ENCODE assay signal across 8 mouse cellular contexts in the genomic region with DNA sequence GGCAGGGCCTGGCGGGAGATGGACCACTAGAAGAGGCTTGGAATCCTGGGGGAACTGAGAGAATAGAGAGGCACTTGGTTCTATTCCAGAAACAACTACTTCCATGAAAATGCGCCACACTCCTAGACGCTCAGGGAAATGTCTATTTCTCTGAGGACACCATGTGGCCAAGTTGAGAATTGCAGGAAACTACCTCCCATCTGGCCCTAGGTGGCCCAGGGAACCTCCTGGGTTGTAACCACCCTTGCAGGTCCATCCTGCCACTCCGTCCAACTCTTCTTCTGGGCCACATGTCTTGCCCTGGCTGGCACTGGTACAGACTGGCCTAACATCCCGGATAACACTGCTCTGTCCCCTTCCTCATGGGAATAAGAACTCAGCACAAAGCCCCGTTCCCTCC. TPM values are rescaled to one million over a fixed set of nuclear protein-coding genes. Genes with fewer than 3 reads are reported as not detected.
A peak's percentile ranks its signal among the peaks of the same experiment; 100 is the strongest.
DNase-seq lines count a peak whose midpoint lies in the region; ATAC-seq and TF ChIP-seq lines count a peak whose summit lies in the region.

No protein-coding gene starts in this region.

- 16% methylated on average over 6 of the region's 6 CpGs for WGBS in forebrain, embryonic 12.5 days

- ATAC-seq in G1E (ENCODE audit: extremely low read depth, insufficient number of reproducible peaks, low FRiP score, poor library complexity, severe bottlenecking): peak; percentile 45; the same call in 1 of the 2 replicates
- ATAC-seq in forebrain, embryonic 12.5 days (ENCODE audit: low FRiP score): 0 out of 2 replicates have a peak, but pooled peaks have one; percentile 41
- ATAC-seq in hematopoietic stem cell, adult 5-6 weeks (replicated peaks in 1 of 2; ENCODE audit: insufficient read depth in 1 of 2, low FRiP score in 2 of 2, low TSS enrichment in 1 of 2, low read depth in 1 of 2, poor library complexity in 2 of 2, severe bottlenecking in 2 of 2): peak; percentile 55 to 74

- H3K27me3 ChIP-seq in G1E (ENCODE audit: insufficient read depth, low read length): peaks cover 26% of the 10 kb centered on the region
- peaks cover 20% of the 10 kb centered on the region for H3K27me3 ChIP-seq in forebrain, embryonic 12.5 days

- H3K4me1 ChIP-seq in G1E (ENCODE audit: insufficient read depth, low read depth, low read length): no peaks in the 10 kb centered on the region
- no peaks in the 10 kb centered on the region; the same call in 1 of the 2 replicates for H3K4me1 ChIP-seq in forebrain, embryonic 12.5 days

- no peak overlapping the region for H3K4me2 ChIP-seq in forebrain, embryonic 12.5 days

- H3K4me3 ChIP-seq in G1E (ENCODE audit: low read depth, low read length): no peak overlapping the region
- no peak overlapping the region for H3K4me3 ChIP-seq in forebrain, embryonic 12.5 days (replicated peaks)

- H3K9me3 ChIP-seq in G1E (replicated peaks): no peaks in the 10 kb centered on the region
- H3K9me3 ChIP-seq in forebrain, embryonic 12.5 days: no peaks in the 10 kb centered on the region

- no peak overlapping the region for H3K27ac ChIP-seq in forebrain, embryonic 12.5 days

- peak; percentile 62 for DNase-seq in G1E (ENCODE audit: low spot score)
- peak; percentile 20 for DNase-seq in c-Kit-negative CD71-positive TER-119-positive erythroid progenitor cells, embryonic 14.5 days (ENCODE audit: low read depth, low spot score)
- peak; percentile 60 for DNase-seq in layer of hippocampus, adult 9-10 months (ENCODE audit: low spot score)
- peak; percentile 81 for DNase-seq in lung, postnatal 10 days
- DNase-seq in retina, adult 2 months (ENCODE audit: low read depth, low spot score): peak; percentile 43
- peak; percentile 60 to 65 for DNase-seq in urinary bladder, postnatal 36 days (ENCODE audit: low spot score in 2 of 2)

- TF ChIP-seq CTCF in G1E (IDR thresholded peaks at IDR 0.05; ENCODE audit: low read depth, low read length): peak; percentile 69; the same call in 1 of the 2 replicates

- no peak overlapping the region for H3K9ac ChIP-seq in forebrain, embryonic 12.5 days

- H3K36me3 ChIP-seq in G1E (replicated peaks): no peaks in the 10 kb centered on the region
- H3K36me3 ChIP-seq in forebrain, embryonic 12.5 days (replicated peaks): no peaks in the 10 kb centered on the region

RNA-seq across cellular contexts. Expression of a gene that starts 7.3 kb away (rescaled TPM):
- not detected in 2 replicates for total RNA-seq in G1E (2014; fragmentation: Nextera tagmentation)
- total RNA-seq in G1E (2017): not detected in 2 replicates
- polyA plus RNA-seq in G1E (2012): not detected in 2 replicates
- polyA plus RNA-seq in forebrain, embryonic 12.5 days (2016; fragmentation: Nextera tagmentation; extraction: Ambion mirVana): not detected in 2 replicates
- not detected in 2 replicates for total RNA-seq in hematopoietic stem cell, adult 5-6 weeks (2017)

RNA-seq across cellular contexts. Expression of a gene that starts 24.2 kb away (rescaled TPM):
- not detected in 2 replicates for total RNA-seq in G1E (2014; fragmentation: Nextera tagmentation)
- 0.17 TPM in 1 of 2 replicates, not detected in the other for total RNA-seq in G1E (2017)
- polyA plus RNA-seq in G1E (2012): not detected in 2 replicates
- 0.46 and 0.75 TPM in 2 replicates for polyA plus RNA-seq in forebrain, embryonic 12.5 days (2016; fragmentation: Nextera tagmentation; extraction: Ambion mirVana)
- total RNA-seq in hematopoietic stem cell, adult 5-6 weeks (2017): 0.63 TPM in 1 of 2 replicates, not detected in the other

RNA-seq across cellular contexts. Expression of a gene that starts 43.3 kb away (rescaled TPM):
- total RNA-seq in G1E (2014; fragmentation: Nextera tagmentation) (1.0 and 2.1 TPM in 2 replicates), G1E (2017) (0.41 and 0.55 TPM in 2 replicates)
- polyA plus RNA-seq in G1E (2012): 0.17 TPM in 1 of 2 replicates, not detected in the other
- 0.14 and 0.24 TPM in 2 replicates for polyA plus RNA-seq in forebrain, embryonic 12.5 days (2016; fragmentation: Nextera tagmentation; extraction: Ambion mirVana)
- total RNA-seq in hematopoietic stem cell, adult 5-6 weeks (2017): not detected in 2 replicates

RNA-seq across cellular contexts. Expression of a gene that starts 43.4 kb away (rescaled TPM):
- 6.5 and 7.5 TPM in 2 replicates for total RNA-seq in G1E (2014; fragmentation: Nextera tagmentation)
- total RNA-seq in G1E (2017): 2.7 and 2.8 TPM in 2 replicates
- 2.9 TPM in 2 replicates for polyA plus RNA-seq in G1E (2012)
- 9.4 and 9.5 TPM in 2 replicates for polyA plus RNA-seq in forebrain, embryonic 12.5 days (2016; fragmentation: Nextera tagmentation; extraction: Ambion mirVana)
- 4.9 and 5.6 TPM in 2 replicates for total RNA-seq in hematopoietic stem cell, adult 5-6 weeks (2017)

RNA-seq across cellular contexts. Expression of a gene that starts 53.6 kb away (rescaled TPM):
- total RNA-seq in G1E (2014; fragmentation: Nextera tagmentation): not detected in 2 replicates
- total RNA-seq in G1E (2017): 0.16 TPM in 1 of 2 replicates, not detected in the other
- not detected in 2 replicates for polyA plus RNA-seq in G1E (2012)
- 0.13 TPM in 1 of 2 replicates, not detected in the other for polyA plus RNA-seq in forebrain, embryonic 12.5 days (2016; fragmentation: Nextera tagmentation; extraction: Ambion mirVana)
- not detected in 2 replicates for total RNA-seq in hematopoietic stem cell, adult 5-6 weeks (2017)

Comparison
In these comparisons a context has a peak if more than half of its experiments do, and no peak if none do; other contexts are left out.
1. DNase-seq: peak in every context shown above with its lines; median percentile 81 in lung, postnatal 10 days; 62 in urinary bladder, postnatal 36 days; 62 in G1E; 60 in layer of hippocampus, adult 9-10 months; 43 in retina, adult 2 months; 20 in c-Kit-negative CD71-positive TER-119-positive erythroid progenitor cells, embryonic 14.5 days.